Mouse (Mus musculus): ENCODE measurements around the gene Zfp383.
A peak's percentile ranks its signal among the peaks of the same experiment; 100 is the strongest.
"Not testable (repeated sequence)": the region's sequence is repeated elsewhere in the genome, so short reads cannot be mapped to it uniquely, and the experiment has no call there.

Gene Zfp383

DNA sequence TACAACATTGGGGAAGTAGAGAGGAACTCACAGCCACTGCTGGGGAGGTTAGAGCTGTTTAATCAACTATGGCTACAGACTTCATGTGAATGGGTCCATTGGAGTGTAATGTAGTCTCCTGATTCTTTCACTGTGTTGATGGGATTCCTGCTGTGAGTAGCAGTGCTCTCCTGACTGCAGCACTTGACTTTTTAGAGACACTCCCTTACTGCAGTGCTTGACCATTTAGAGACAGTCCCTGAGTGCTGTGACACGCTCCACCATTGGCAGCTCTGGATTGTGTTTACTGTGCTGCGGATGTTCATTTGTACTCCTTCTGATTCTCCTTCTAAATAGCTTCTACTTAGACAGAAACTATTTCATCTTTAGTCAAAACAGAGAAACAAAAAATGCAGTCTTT, 34.7 kb downstream of the Zfp383 start:
- no peak for DNase-seq

DNA sequence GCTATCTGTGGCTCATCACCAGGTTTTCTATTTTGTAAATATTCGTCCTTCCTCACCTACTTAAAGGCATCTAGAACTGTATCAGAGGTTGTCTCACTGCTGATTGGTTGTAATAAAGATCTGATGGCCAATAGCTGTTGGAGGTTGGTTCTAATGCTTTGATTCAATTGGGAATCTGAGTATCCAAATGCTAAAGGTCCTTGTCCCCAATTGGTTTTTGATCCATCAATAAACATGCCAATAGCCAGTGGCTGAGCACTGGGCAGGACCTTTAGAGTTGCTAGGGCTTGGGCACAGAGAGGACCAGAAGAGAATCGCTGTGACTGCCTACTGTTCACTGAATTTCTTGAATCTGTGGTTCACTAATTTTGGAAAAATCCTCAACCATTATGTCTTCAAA, 35.7 kb downstream of the Zfp383 start:
- no peak for DNase-seq

DNA sequence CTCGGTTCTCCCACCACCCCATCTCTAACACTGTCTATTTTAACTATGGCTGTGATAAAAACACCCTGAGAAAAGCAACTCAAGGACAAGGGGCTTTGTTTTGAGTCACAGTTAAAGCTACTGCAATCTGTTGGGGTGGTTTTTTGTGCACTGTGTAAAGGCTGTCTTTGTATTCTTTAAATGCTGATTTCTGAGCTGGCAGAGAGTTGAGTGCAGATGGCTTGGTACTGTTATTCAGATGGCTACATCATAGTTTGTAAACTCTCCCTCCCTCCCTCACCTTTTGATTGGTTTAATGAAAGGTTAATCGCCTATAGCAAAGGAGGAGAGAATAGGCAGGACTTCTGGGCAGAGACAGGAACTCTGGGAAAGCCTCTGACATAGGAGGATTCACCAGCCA, 36.2 kb downstream of the Zfp383 start:
- DNase-seq = no peak

DNA sequence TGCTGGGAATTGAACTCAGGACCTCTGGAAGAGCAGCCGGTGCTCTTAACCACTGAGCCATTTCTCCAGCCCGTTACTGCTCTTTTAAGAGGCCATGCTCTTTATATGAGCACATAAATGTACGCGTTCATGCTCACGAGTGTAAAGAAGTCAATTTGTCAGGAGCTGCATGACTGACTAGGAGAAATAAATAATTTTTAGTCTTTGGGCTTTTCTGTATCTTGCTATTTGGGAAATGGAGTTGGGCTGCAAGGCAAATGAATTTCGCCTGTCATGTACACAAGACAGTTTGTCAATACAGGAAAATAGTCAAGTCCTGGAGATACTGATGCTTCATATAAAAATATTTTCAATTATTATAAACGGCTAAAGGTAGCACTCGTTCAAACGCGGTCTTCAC, 45.1 kb downstream of the Zfp383 start:
- DNase-seq = no peak

DNA sequence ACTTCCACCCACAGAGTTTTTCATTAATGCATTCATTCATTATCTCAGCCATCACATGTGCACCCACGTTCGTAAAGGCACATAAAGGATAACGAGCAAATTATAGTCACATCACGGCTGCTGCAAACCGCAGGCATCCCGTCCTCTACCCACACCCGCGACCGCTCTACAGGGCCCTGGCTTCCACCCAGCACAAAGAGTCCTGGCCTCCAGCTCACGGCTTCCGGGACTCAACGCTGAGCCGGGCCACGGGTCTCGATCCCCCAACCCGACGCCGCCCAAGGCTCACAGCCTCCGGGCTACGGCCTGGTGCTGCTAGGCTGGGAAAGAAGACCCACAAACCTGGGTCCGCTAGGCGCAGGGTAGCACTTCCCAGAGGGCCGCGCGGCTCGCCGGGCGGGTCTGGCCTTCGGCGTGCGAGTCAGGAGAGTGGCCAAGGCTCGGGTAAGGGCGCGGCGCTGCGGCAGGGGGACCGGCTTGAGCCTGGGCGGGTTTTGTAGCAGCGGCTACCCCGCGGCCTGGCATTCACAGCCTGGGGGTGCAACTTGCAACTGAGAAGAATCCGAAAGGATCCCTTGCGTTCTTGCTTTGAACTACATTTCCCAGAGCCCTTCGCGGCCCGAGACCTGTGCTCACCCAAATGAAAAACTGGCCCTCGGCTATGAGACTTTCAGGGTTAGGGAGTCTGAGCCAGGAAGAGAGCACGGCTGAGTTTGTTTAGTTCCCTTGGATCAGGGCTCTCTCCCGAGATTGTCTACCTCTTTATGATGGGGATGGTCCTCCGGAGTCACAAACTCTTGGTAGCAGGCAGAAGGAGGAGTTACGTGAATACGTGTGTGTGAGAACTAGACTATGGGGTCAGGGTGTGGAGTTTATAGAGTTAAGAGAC, 45.7 kb downstream of the Zfp383 start, which contains the start of gene Zfp74:
Gene Zfp74, minus strand, starts transcription at position 577 of the 889 bp plus-strand sequence.
- DNase-seq = peak; percentile 78

DNA sequence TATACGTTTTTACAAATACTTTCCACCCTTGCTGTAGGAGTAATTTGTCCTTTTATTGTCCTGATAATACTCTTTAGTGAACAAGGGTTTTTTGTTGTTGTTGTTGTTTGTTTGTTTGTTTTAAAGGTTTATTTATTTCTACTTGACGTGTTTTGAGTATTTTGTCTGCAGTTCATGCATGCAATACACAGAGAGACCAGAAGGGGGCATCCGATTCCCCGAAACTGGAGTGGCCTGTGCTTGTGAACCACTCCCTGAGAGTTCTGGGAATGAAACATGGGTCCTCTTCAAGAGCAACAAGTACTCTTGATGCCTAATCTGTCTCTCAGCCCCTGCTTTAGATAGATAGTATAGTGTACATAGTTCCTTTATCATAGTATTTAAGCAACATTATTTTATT, 46.7 kb downstream of the Zfp383 start:
- no peak for DNase-seq

DNA sequence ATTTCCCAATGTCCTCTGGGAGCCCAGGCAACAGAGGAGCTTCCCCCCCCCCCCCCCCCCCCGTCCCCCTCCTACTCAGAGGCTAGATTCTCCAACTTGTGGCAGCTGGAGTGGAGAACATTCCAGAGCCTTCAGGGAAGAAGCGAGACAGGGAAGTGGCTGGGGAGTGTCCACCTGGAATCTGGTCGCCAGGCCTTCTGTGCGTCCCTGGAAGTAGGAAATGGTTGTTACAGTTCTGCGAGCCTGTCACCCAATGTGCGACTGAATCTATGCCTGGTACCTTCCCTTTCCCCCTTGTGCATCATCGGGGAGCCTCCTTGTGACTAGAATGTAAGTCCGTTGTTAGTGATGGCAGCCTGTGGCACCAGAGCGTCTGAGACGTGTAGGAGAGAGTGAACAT, 48.2 kb downstream of the Zfp383 start:
- DNase-seq = no peak

DNA sequence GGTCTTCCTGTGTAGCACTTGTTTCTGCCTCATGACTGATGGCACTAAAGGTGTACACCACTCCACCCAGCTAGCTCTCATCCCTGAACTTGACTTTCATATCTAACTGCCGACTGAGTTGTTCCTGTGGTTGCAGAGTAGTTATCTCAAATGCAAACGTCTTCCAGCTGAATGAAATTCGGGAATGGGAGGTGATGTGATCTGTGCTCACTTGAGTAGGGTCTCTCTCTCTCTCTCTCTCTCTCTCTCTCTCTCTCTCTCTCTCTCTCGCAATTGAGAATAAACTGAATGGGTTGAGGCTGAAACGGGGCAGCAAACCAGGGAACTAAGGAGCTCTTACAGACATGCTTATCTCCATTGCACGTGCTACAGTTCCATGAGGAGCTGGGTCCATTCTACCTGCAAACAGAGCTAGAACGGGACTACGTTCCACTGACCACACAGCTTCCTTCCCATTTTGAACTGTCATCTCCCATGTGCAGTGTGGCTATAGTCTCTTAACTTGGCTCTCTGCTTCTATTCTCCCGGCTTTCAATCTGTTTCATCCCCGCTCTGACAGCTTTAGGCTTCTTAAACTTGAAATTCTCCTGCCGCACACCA, 50.2 kb downstream of the Zfp383 start:
- no peak for DNase-seq

DNA sequence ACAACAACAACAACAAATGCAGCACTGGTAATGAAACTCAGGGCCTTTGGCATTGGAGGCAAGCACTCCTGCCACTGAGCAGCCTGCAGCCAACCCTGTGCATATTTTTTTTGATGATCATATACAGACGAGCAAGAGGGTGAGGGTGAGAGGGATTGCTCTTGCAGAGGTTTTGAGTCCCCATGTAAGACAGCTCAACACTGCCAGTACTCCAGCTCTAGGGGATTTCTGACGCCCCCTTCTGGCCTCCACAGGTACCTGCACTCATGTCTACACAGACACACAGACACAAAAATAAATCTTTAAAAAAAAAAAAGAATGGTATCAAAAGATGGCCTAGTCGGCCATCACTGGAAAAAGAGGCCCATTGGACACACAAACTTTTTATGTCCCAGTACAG, 51.0 kb downstream of the Zfp383 start:
- no peak for DNase-seq

DNA sequence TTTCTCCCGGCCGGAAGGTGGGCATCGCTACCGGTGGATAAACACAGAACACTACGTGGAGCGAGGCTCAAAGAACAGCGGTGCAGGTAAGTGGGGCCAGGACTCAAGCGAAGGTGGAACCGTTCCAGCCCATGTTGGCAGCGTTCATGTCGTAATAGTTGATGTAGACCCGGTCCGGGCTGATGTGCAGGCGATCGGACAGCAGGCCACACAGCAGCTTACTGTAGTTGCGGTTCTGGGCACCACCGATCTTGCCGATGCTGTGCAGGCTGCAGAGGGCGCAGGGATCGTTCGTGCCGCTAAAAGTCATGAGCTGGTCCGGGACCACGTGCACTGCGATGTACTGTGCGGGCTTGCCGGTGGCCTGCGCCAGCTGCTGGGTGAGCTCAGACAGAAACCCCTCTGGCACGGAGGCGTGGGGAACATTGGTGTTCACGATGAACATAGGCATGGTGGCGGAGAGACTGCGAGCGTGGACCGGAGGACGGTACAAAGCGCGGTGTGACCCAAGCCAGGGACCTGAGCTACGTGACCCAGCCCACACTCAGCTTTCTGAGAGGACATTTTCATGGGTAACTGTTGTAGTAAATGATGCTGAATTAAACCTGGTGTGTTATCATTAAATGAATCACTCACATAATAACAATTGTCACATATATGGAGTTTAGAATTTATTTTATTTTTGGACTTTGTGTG, 57.2 kb downstream of the Zfp383 start:
- not testable (repeated sequence) for DNase-seq
